Mouse (Mus musculus) ovary, postnatal 36 days (tissue): ENCODE measurements around the gene Ngfr.

Source experiments
- DNase-seq: peaks from one replicate; pipeline ENCODE4 v3.0.0; 2022; ENCODE audit warnings: low spot score, mixed read lengths

Ngfr gene

GRCm38 (mm10) chr11:95594686-95595212 is 7.2 kb upstream of the Ngfr start:
- DNase-seq = no peak

- DNase-seq = no peak
Observed at GRCm38 (mm10) chr11:95593501-95593900, 6.0 kb upstream of the Ngfr start.

GRCm38 (mm10) chr11:95592691-95593090 is 5.2 kb upstream of the Ngfr start:
- DNase-seq = no peak

- no peak for DNase-seq
Observed at GRCm38 (mm10) chr11:95589195-95589594, 1.7 kb upstream of the Ngfr start.

GRCm38 (mm10) chr11:95586751-95587422 is 648 bp downstream of the Ngfr start:
- DNase-seq = peak; percentile 6

- peak; percentile 85 for DNase-seq
Observed at GRCm38 (mm10) chr11:95586184-95586583, 1.4 kb downstream of the Ngfr start.

- no peak for DNase-seq
Observed at GRCm38 (mm10) chr11:95585684-95586083, 1.9 kb downstream of the Ngfr start.

GRCm38 (mm10) chr11:95585281-95585680 is 2.3 kb downstream of the Ngfr start:
- peak; percentile 37 for DNase-seq

GRCm38 (mm10) chr11:95584651-95585050 is 2.9 kb downstream of the Ngfr start:
- no peak for DNase-seq

GRCm38 (mm10) chr11:95583396-95583795 is 4.1 kb downstream of the Ngfr start:
- peak; percentile 2 for DNase-seq

- no peak for DNase-seq
Observed at GRCm38 (mm10) chr11:95582193-95582592, 5.3 kb downstream of the Ngfr start.

- DNase-seq = no peak
Observed at GRCm38 (mm10) chr11:95579455-95579854, 8.1 kb downstream of the Ngfr start.

- DNase-seq = no peak
Observed at GRCm38 (mm10) chr11:95577776-95578446, 9.6 kb downstream of the Ngfr start.

- no peak for DNase-seq
Observed at GRCm38 (mm10) chr11:95576299-95576698, 11.2 kb downstream of the Ngfr start.

- DNase-seq = no peak
Observed at GRCm38 (mm10) chr11:95575791-95576190, 11.7 kb downstream of the Ngfr start.

GRCm38 (mm10) chr11:95574786-95575334 is 12.7 kb downstream of the Ngfr start:
- no peak for DNase-seq

- no peak for DNase-seq
Observed at GRCm38 (mm10) chr11:95572227-95572626, 15.3 kb downstream of the Ngfr start.

- DNase-seq = no peak
Observed at GRCm38 (mm10) chr11:95571755-95572154, 15.8 kb downstream of the Ngfr start.

GRCm38 (mm10) chr11:95570827-95571619 is 16.5 kb downstream of the Ngfr start:
- DNase-seq = no peak

GRCm38 (mm10) chr11:95569908-95570307 is 17.6 kb downstream of the Ngfr start:
- DNase-seq = no peak

GRCm38 (mm10) chr11:95567936-95568715 is 19.4 kb downstream of the Ngfr start:
- no peak for DNase-seq

GRCm38 (mm10) chr11:95567366-95567765 is 20.2 kb downstream of the Ngfr start:
- no peak for DNase-seq
